Mouse (Mus musculus): ENCODE data around the gene Cadm1.

- TF ChIP-seq CTCF (conservative IDR thresholded peaks at IDR 0.05; ENCODE audit: insufficient read depth, insufficient read length, low read depth, low read length) (no peak), POLR2A (IDR thresholded peaks at IDR 0.05; ENCODE audit: low read depth, low read length) (no peak)
Measured at GRCm38 (mm10) chr9:47801242-47801641, 271.3 kb downstream of the Cadm1 start.

All from kidney, adult 2 months (tissue).